Mouse (Mus musculus) forebrain, embryonic 11.5 days (tissue): ENCODE results near the gene Tmed10. TPM values are rescaled to one million over a fixed set of nuclear protein-coding genes. Genes with fewer than 3 reads are reported as not detected.

Source experiments
- ATAC-seq: fragments of 200-750 bp; cut with Nextera tagmentation; replicated peaks from 2 replicates; pipeline ENCODE4 v1.8.0; 2017; ENCODE audit warnings: moderate TSS enrichment; ENCODE audit not compliant: low FRiP score
- DNase-seq: peaks from one replicate; pipeline ENCODE4 v3.0.0-alpha.2; 2017; ENCODE audit warnings: low spot score
- H3K27ac ChIP-seq: fragments of 300-500 bp; sonication (generic); 2 replicates; pipeline ENCODE4 v1.5.1; 2014; ENCODE audit warnings: low read depth, low read length
- H3K27me3 ChIP-seq: fragments of 300-500 bp; sonication (generic); 2 replicates; pipeline ENCODE4 v1.6.1; 2014; ENCODE audit warnings: mild to moderate bottlenecking, low read length, mixed read lengths; ENCODE audit not compliant: control insufficient read depth, insufficient read depth
- H3K36me3 ChIP-seq: fragments of 300-500 bp; sonication (generic); 2 replicates; pipeline ENCODE4 v1.6.1; 2014; ENCODE audit warnings: mild to moderate bottlenecking, low read length, moderate library complexity, mixed read lengths; ENCODE audit not compliant: control insufficient read depth, insufficient read depth
- H3K4me1 ChIP-seq: fragments of 300-500 bp; sonication (generic); replicated peaks from 2 replicates; pipeline ENCODE4 v1.6.1; 2014; ENCODE audit warnings: low read length, mixed read lengths; ENCODE audit not compliant: control insufficient read depth, insufficient read depth
- H3K4me2 ChIP-seq: fragments of 300-500 bp; sonication (generic); 2 replicates; pipeline ENCODE4 v1.6.1; 2014; ENCODE audit warnings: low read depth, mild to moderate bottlenecking, low read length, moderate library complexity, mixed read lengths; ENCODE audit not compliant: severe bottlenecking
- H3K4me3 ChIP-seq: fragments of 300-500 bp; sonication (generic); 2 replicates; pipeline ENCODE4 v1.5.1; 2014; ENCODE audit warnings: low read depth, low read length
- H3K9ac ChIP-seq: fragments of 300-500 bp; sonication (generic); 2 replicates; pipeline ENCODE4 v1.6.1; 2014; ENCODE audit warnings: low read length
- H3K9me3 ChIP-seq: fragments of 300-500 bp; sonication (generic); 2 replicates; pipeline ENCODE4 v1.6.1; 2016; ENCODE audit warnings: low read length, mixed read lengths; ENCODE audit not compliant: control insufficient read depth
- WGBS: fragments of 180-500 bp; shearing (Covaris S2); extraction: QIAGEN DNeasy Blood & Tissue Kit; methylation state at CpG from one replicate; pipeline ENCODE4 v1.1.7; 2014; 5-methylcytosine and 5-hydroxymethylcytosine counted together
- polyA plus RNA-seq: library from polyadenylated mRNA; unstranded; fragments of >200 nt; fragmentation: Nextera tagmentation; extraction: Ambion mirVana; gene quantifications from 2 replicates; pipeline ENCODE4 v1.2.1, GENCODE M21; 2014

Gene Tmed10
- 229 and 244 TPM in 2 replicates for polyA plus RNA-seq

- Histone ChIP-seq H3K4me1 (peaks cover 7% of the 10 kb centered on the region; the same call in 1 of the 2 replicates), H3K27me3 (no peaks in the 10 kb centered on the region), H3K4me2 (peak within 1 kb of the TSS; percentile 71), H3K9ac (peak within 1 kb of the TSS; percentile 91), H3K36me3 (no peaks in the 10 kb centered on the region), H3K27ac (peak within 1 kb of the TSS; percentile 64), H3K9me3 (no peaks in the 10 kb centered on the region), H3K4me3 (peak within 1 kb of the TSS; percentile 76)
- under 1% methylated on average over 36 of the region's 37 CpGs for WGBS
- ATAC-seq, result peak; percentile 95
- DNase-seq, result peak; percentile 90
These were observed at the start of gene Tmed10 for GRCm38 (mm10) chr12:85374561-85375272. Tmed10 (minus strand) TSS chr12:85374847.

DNA sequence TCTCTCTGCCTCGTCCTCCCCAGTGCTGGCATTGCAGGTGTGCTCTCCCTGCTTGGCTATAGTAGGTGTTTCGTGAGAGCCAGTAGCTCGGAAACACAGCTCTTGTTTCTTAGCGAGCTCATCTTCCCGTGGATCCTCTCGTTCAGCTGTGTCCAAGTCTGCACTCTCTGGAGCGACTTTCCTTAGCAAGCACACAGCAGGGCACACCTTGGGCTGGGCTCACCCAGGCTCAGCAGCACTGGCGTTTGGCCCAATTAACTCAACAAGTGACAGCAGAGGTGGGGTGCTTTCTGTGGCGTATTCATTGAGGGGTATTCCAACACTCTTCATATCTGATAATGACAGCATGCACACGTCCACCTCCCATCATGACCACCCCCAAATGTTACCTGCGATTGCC, 48.6 kb upstream of the Tmed10 start:
- H3K4me1 ChIP-seq, result no peaks in the 10 kb centered on the region
- H3K4me3 ChIP-seq, result no peak overlapping the region
- H3K9me3 ChIP-seq, result no peaks in the 10 kb centered on the region
- WGBS, result 83% methylated on average over 11 of the region's 11 CpGs
- DNase-seq, result no peak
- no peak overlapping the region for H3K27ac ChIP-seq
- no peak for ATAC-seq
- no peak overlapping the region for H3K9ac ChIP-seq
- no peaks in the 10 kb centered on the region for H3K27me3 ChIP-seq
- H3K36me3 ChIP-seq, result no peaks in the 10 kb centered on the region
- no peak overlapping the region for H3K4me2 ChIP-seq

DNA sequence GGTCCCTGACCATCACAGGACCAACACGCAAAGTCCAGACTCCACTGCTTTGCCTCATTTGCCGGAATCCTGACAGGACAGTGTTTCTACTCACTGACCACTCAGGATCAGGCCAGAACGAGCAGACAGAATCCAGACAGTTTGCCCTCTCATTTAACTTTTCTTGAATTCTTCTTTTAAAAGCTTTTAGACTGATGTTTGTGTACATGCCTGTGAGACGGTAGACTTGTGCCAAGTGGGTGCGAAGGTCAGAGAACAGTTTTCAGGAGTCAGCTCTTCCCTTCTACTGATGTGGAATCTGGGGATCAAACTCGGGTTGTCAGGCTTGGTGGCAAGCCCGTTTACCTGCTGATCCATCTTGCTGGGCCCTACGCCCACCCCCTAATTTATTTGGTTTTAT, 47.9 kb upstream of the Tmed10 start:
- Histone ChIP-seq H3K9me3 (no peaks in the 10 kb centered on the region), H3K27me3 (no peaks in the 10 kb centered on the region), H3K36me3 (no peaks in the 10 kb centered on the region), H3K4me3 (no peak overlapping the region), H3K9ac (no peak overlapping the region), H3K4me2 (no peak overlapping the region), H3K27ac (no peak overlapping the region), H3K4me1 (no peaks in the 10 kb centered on the region)
- ATAC-seq (no peak), DNase-seq (no peak)
- WGBS, result 92% methylated on average over 8 of the region's 8 CpGs

DNA sequence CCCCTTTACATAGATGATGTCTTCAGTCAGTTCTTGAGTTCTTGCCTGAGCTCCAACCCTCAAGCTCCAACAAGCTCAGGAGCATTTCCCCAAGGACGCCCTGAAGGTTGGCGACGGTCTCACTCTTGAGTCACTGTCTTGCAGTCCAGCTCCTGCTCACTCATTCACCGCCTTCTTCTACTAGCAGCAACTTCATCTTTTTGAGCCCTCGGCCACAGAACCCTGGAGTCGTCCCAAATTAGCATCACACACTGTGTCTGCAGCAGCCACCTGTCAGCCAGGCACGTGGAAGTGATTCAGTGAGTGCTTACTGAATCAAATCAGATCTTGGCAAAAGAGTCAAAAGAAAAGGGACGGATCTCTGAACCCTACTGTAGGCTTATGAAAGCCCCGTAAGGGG, 46.3 kb upstream of the Tmed10 start:
- DNase-seq, result no peak
- H3K4me3 ChIP-seq, result no peak overlapping the region
- H3K27ac ChIP-seq, result no peak overlapping the region
- no peak for ATAC-seq
- no peaks in the 10 kb centered on the region for H3K4me1 ChIP-seq
- 82% methylated on average over 9 of the region's 9 CpGs for WGBS
- H3K9me3 ChIP-seq, result no peaks in the 10 kb centered on the region
- H3K27me3 ChIP-seq, result no peaks in the 10 kb centered on the region
- no peak overlapping the region for H3K4me2 ChIP-seq
- H3K36me3 ChIP-seq, result no peaks in the 10 kb centered on the region
- H3K9ac ChIP-seq, result no peak overlapping the region

GRCm38 (mm10) chr12:85417845-85418244, 43.2 kb upstream of the Tmed10 start:
- Histone ChIP-seq H3K4me3 (no peak overlapping the region), H3K4me1 (no peaks in the 10 kb centered on the region), H3K9ac (no peak overlapping the region), H3K27me3 (no peaks in the 10 kb centered on the region), H3K27ac (no peak overlapping the region), H3K4me2 (no peak overlapping the region), H3K36me3 (no peaks in the 10 kb centered on the region), H3K9me3 (no peaks in the 10 kb centered on the region)
- ATAC-seq (no peak), DNase-seq (no peak)
- WGBS, result 88% methylated on average over 9 of the region's 9 CpGs

- H3K9ac ChIP-seq, result no peak overlapping the region
- DNase-seq (no peak), ATAC-seq (no peak)
- H3K27ac ChIP-seq, result no peak overlapping the region
- H3K4me3 ChIP-seq, result no peak overlapping the region
- H3K27me3 ChIP-seq, result no peaks in the 10 kb centered on the region
- WGBS, result 88% methylated on average over 5 of the region's 5 CpGs
- no peaks in the 10 kb centered on the region; the same call in 1 of the 2 replicates for H3K9me3 ChIP-seq
- no peak overlapping the region for H3K4me2 ChIP-seq
- no peaks in the 10 kb centered on the region for H3K4me1 ChIP-seq
- H3K36me3 ChIP-seq, result no peaks in the 10 kb centered on the region
These were observed 41.7 kb upstream of the Tmed10 start for GRCm38 (mm10) chr12:85416298-85416697.

- H3K4me3 ChIP-seq, result no peak overlapping the region
- H3K9me3 ChIP-seq, result no peaks in the 10 kb centered on the region; the same call in 1 of the 2 replicates
- H3K4me1 ChIP-seq, result no peaks in the 10 kb centered on the region
- no peaks in the 10 kb centered on the region for H3K27me3 ChIP-seq
- ATAC-seq, result no peak
- no peaks in the 10 kb centered on the region for H3K36me3 ChIP-seq
- WGBS, result 85% methylated on average over 3 of the region's 3 CpGs
- no peak overlapping the region for H3K27ac ChIP-seq
- H3K4me2 ChIP-seq, result no peak overlapping the region
- H3K9ac ChIP-seq, result no peak overlapping the region
- DNase-seq, result no peak
These were observed 41.2 kb upstream of the Tmed10 start for GRCm38 (mm10) chr12:85415876-85416275.

DNA sequence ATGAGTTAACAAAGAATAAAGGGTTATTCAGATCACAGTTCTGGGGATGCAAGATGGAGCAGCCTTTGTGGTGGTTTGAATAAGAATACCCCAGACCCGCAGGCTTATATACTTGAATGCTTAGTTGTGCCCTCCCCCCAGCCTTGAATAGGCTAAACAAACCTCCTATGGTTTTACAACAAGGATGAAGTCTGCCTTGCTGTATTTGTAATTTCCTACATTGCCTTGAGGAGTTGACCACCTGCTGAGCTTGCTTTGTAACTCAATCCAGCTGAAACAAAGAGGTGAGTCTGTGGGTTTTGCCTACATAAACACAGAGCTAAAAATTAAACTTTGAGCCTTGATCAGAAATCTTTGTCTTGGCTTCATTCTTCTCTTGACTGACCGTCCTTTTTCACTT, 36.5 kb upstream of the Tmed10 start:
- H3K9me3 ChIP-seq, result no peaks in the 10 kb centered on the region; the same call in 1 of the 2 replicates
- no peak overlapping the region for H3K4me3 ChIP-seq
- ATAC-seq (no peak), DNase-seq (no peak)
- H3K9ac ChIP-seq, result no peak overlapping the region
- no peaks in the 10 kb centered on the region for H3K36me3 ChIP-seq
- H3K27ac ChIP-seq, result no peak overlapping the region
- no peaks in the 10 kb centered on the region for H3K4me1 ChIP-seq
- no peak overlapping the region for H3K4me2 ChIP-seq
- WGBS, result 33% methylated on average over 2 of the region's 2 CpGs
- H3K27me3 ChIP-seq, result no peaks in the 10 kb centered on the region

- 92% methylated on average over 4 of the region's 4 CpGs for WGBS
- no peaks in the 10 kb centered on the region for H3K9me3 ChIP-seq
- H3K4me3 ChIP-seq, result no peak overlapping the region
- no peak for DNase-seq
- no peak overlapping the region for H3K4me2 ChIP-seq
- no peak overlapping the region for H3K9ac ChIP-seq
- H3K27ac ChIP-seq, result no peak overlapping the region
- no peaks in the 10 kb centered on the region for H3K36me3 ChIP-seq
- no peaks in the 10 kb centered on the region for H3K27me3 ChIP-seq
- H3K4me1 ChIP-seq, result no peaks in the 10 kb centered on the region
- ATAC-seq, result no peak
These were observed 23.3 kb upstream of the Tmed10 start for GRCm38 (mm10) chr12:85397960-85398272.
